Mouse (Mus musculus): ENCODE data around the gene Tomm5.
A peak's percentile ranks its signal among the peaks of the same experiment; 100 is the strongest.
"Not testable (repeated sequence)": the region's sequence is repeated elsewhere in the genome, so short reads cannot be mapped to it uniquely, and the experiment has no call there.

Gene Tomm5

GRCm38 (mm10) chr4:45064577-45064976, 43.3 kb downstream of the Tomm5 start:
- DNase-seq, result no peak

GRCm38 (mm10) chr4:45063836-45064235, 44.1 kb downstream of the Tomm5 start:
- DNase-seq, result not testable (repeated sequence)

- peak; percentile 50 for DNase-seq
These were observed 52.5 kb downstream of the Tomm5 start for GRCm38 (mm10) chr4:45055451-45055850.

Measured in cerebellum, adult 9-10 months (tissue).